Mouse (Mus musculus) testis, adult 2 months (tissue): ENCODE measurements around the gene Plcb1.

ENCODE experiments used
- CTCF ChIP-seq: fragments of 200-500 bp; IDR thresholded peaks from 2 replicates; pipeline ENCODE4 v1.5.1; 2012; ENCODE audit warnings: low read depth, mild to moderate bottlenecking, inconsistent platforms, low read length, moderate library complexity; ENCODE audit not compliant: control insufficient read depth, insufficient read depth, insufficient replicate concordance
- POLR2A ChIP-seq: fragments of 200-500 bp; IDR thresholded peaks from 2 replicates; pipeline ENCODE4 v1.6.1; 2012; ENCODE audit warnings: low read depth, mild to moderate bottlenecking, inconsistent platforms, low read length, moderate library complexity; ENCODE audit not compliant: control insufficient read depth

- no peak for TF ChIP-seq CTCF
- no peak for TF ChIP-seq POLR2A
Measured at GRCm38 (mm10) chr2:135394698-135395097, 608.8 kb downstream of the Plcb1 start.
